Mouse (Mus musculus): Measurements from ENCODE around the gene Dapk1. TPM values are rescaled to one million over a fixed set of nuclear protein-coding genes. Genes with fewer than 3 reads are reported as not detected.

Dapk1 gene
- total RNA-seq, 2 experiments from 2014 or later, result 2.2 to 5.1 TPM

DNA sequence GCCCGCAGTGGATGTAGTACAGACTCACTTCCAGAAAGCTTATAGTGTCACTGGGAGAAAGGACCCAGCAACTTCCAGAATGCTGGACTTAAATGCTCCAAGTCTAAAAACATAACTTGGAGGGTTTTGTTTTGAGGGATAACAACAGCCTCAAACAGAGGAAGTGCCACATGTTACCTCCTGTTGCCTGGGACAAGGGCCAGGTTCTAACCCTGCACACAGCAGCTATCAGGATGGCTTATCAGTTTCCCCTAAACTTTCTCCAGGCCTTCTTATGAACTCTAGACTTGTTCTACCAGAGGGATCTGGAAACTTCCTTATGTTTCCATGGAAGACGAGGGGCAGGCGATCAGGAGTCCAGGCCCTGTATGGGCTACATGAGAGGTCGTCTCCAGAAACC is 85.7 kb downstream of the Dapk1 start:
- no peak for ATAC-seq (replicated peaks; ENCODE audit: poor library complexity)

DNA sequence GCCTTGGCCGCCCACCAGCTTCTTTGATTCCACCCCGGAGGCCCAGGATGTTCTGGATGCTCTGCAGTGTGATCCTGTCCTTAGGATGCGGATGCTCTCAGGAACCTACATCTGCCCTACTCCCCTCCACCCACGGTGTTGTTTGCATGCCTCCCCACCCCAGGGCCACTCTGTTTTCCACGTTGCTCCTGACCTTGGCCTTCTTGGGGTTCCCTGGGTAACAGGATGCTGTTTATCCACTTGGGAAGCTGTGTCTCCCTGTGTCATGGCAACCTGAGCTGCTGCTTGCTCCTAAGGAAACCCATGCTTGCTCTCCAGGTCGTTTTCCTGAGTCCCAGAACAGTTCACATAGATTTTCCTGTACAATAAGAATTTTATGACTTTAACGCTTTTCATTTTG is 86.1 kb downstream of the Dapk1 start:
- ATAC-seq (replicated peaks; ENCODE audit: poor library complexity), result no peak

DNA sequence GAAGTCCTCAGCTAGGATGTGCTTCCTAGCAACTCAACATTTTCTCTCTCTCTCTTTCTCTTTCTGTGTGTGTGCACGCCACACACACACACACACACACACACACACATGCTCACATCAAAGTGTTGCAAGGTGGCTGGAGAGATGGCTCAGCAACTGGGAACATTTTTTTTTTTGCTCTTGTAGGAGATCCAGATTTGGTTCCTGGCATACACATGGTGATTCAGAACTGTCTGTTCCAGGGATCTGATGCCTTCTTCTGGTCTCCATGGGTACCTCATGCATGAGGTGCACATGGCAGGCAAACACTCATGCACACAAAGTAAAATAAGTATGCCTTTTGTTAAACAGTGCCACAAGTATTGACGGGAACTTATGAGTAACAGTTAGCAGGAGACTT is 89.2 kb downstream of the Dapk1 start:
- no peak for ATAC-seq (replicated peaks; ENCODE audit: poor library complexity)

DNA sequence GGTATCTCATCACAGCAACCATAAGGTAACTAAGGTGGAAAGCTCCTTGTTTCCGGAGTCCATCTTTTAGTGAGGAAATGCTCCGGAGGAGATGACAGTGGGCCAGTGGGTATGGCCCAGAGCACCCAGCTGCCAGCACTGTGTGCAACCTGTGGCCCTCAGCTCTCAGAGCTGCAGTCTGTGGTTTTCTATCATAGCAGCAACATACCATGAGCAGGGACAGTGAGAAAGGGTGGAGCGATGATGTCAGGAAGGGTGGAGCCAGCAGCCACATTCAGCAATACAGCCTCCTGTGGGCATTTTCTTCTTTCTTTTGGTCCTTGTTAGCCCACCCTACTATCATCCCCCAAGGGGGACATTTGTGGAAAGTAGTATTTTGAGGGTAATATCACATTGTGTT is 90.2 kb downstream of the Dapk1 start:
- peak; percentile 87 for ATAC-seq (replicated peaks; ENCODE audit: poor library complexity)

DNA sequence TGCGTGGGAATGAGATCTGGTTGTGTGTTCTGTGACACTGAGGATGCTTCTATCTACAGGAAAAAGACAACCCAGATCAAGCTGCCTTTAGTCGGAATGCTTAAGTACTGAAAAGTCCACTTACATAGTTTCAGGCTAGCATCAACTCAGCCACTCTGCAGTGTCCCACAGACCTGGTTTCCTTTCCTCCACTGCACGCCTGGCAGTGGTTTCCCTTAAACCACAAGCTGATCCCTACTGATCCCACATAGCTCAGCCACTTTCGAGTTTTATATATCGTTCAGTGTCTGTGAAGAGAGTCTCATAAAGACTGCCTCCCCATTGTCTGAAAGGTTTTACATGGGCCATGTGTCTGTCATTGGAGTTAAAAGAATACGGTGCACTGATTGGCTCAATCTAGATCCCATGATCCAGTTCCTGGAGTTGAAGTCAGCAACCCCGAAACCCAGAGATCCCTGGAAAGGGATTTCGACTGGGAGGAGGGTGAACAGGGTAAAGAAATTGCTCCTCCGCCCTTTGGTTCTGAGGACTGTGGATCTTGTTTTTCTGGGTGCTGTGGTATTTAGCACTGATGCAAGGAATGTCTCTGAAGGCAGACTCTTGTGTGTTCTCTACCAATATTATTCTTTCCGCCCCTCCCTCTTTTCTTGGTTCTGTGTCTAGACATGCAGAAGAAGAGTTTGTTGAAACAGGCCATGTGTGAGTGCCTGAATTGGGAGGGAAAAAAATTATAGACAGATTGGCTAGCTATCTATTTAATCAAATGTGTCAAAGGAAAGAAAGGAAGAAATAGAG is 93.6 kb downstream of the Dapk1 start:
- 0 out of 2 replicates have a peak, but pooled peaks have one; percentile 19 for ATAC-seq (replicated peaks; ENCODE audit: poor library complexity)

DNA sequence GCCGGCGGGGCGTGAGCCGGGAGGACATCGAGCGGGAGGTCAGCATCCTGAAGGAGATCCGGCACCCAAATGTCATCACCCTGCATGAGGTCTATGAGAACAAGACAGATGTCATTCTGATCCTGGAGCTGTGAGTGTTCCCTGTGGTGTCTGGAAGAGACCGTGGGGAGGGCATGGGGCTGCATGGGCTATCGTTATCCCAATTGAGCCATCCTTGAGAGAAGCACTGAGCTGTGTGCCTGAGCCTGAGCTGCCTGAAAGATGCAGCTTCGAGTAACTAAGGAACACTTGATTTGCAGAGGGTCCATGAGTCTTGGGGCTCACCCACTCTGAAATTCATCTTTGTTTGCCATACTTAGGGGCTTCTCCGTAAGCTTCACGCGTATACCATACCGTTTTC is 94.6 kb downstream of the Dapk1 start:
- no peak for ATAC-seq (replicated peaks; ENCODE audit: poor library complexity)

DNA sequence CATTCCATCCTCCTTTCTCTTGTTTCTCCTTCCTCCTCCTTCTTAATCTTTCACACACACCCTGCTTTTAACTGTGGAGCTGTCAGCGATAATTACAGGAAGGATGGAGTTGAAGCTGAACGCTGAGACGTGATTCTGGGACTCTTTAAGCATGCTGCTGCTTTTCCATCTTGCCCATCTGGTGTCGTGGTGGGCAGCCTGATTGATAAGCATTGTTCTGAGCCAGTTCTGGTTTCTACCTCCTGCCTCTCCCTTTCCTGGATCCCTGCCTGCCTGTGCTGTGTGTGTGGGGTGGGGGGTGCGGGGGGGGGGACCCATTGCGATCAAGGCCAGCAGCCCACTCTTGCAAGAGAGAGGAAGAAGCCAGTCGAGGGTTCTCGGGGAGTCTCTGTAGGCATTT is 95.0 kb downstream of the Dapk1 start:
- no peak for ATAC-seq (replicated peaks; ENCODE audit: poor library complexity)

DNA sequence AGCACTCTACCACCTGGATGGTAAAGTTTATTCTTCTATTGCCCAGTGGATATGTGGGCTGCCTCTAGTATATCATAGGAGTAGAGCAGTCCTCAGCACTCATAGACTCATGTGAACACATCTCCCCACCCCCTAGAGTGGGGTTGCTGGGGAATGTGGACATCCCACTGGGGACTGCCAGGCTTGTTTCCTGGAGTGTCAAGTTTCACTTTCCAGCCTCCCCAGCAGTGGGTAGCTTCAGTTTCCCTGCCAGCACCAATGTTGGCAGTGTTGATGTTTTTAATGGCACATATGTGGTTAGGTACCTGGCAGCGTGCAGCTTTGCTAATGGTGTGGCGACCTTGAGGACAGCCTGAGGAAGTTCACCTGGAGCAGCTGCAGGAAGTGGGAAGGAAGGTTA is 96.3 kb downstream of the Dapk1 start:
- no peak for ATAC-seq (replicated peaks; ENCODE audit: poor library complexity)

DNA sequence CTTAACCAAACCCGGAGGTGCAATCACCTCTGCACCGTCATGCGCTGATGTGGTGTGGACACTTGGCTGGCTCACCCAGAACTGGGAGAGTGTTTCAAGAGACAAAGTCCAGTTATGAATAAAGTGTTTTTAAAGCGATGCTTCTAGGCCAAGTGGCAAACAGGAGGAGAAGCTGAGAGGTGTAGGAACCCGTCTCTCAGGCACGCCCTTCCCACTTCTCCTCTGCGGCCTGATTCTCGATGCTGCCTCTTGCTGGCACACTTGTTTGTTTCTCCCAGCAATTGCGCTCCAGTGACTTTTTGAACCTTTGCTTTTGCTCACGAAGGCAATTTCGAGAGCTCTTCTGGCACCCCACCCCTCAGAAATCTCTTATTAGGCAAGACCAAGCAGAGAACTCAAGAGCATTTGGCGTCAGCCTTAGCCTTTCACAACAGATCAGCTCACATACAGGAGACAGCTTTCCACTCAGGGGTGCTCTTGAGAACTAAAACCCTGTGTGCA is 100.0 kb downstream of the Dapk1 start:
- no peak for ATAC-seq (replicated peaks; ENCODE audit: poor library complexity)

DNA sequence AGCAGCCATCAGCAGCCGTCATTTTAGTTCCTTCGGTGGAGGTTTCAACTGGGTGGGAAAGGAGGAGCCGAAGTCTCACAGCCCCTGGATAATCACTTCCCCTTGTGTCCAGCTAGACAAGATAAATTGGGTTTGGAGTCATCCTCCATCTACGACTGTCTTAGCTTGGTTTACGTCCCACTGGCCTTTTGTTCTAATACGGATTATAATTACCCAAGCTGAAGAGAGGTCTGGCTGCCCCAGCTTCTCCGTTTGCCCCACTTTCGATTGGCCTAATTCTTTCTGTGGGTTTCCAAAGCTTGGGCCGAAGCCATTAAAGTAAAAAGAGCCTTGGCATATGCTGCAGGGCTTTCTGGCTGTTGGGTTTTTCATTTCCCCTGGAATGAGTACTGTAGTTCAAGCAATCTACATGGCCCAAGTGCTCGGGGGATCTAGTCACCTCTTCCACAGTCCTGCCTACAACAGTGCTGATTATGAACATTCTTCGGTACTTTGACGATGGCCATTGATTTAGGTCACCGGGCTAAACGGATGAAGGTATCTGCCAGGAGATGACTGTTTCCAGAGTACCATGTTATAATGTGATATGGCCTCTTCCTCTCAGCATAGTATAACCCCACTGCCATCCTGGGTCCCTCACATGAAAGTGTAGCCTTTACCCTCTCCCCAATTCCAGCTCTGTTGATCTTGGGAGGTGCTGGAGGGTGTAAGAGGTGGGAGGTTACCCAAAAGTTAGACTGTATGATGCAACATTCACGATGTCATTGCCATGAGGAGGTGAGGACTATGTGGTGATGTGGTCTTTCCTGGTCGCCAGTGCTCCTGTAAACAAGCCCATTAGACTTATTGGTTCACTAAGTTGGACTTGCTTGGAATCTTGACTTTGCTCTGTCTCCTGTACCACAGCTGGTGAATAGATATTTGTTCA is 106.1 kb downstream of the Dapk1 start:
- no peak for ATAC-seq (replicated peaks; ENCODE audit: poor library complexity)

DNA sequence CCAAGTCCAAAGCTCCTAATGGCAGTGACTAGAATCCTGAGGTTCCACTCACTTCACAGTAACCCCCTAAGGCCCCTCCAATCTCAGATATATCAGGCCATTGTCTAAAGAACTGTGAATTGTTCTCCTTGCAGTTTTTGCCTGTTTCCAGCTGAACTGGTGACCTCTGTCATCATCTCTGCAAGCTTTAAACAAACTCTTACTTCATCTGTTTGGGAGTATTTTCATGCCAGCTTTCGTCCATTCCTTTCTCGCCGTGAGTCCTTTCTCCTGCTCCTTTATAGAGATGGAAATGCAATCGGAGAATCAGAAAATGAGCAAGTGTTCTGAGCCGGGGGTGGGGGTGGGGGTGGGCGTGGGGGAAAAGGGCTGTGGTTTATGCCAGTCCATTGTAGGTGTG is 107.4 kb downstream of the Dapk1 start:
- no peak for ATAC-seq (replicated peaks; ENCODE audit: poor library complexity)

DNA sequence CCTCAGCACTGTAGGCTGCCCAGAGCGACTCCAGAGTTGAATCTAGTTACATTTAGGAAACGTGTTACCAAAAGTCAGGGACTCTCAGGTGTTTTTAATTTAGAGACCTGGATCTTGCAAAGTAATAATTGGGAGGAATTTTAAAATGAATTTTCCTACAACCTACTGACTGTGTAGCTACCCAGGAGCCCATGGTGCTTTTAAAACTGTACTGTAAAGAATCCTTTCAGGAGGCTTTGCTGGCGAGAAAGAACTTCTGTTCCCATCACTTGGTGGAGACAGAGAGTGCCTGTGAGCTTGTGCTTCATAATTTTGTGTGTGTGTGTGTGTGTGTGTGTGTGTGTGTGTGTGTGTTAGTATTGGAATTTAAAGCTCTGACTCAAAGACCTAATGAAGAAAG is 109.2 kb downstream of the Dapk1 start:
- ATAC-seq (replicated peaks; ENCODE audit: poor library complexity), result no peak

DNA sequence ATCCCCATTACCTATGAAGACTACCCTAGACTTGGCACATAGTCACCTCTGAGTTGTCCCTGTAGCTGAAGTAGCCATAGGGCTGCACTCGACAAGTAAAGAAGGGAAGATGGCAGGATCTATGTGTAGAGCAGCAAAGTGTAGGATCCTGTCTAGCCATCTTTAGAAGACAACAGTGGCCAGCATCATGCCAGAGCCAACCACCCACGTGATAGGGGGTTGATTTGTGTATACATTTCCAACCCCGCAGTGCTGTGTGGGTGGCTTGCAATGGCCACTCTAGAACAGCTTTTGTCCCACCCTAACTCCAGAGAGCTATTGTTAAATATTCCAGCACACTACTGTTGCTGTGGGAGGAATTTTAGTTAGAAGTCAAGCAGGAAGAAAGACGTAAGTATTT is 111.8 kb downstream of the Dapk1 start:
- ATAC-seq (replicated peaks; ENCODE audit: poor library complexity), result no peak

DNA sequence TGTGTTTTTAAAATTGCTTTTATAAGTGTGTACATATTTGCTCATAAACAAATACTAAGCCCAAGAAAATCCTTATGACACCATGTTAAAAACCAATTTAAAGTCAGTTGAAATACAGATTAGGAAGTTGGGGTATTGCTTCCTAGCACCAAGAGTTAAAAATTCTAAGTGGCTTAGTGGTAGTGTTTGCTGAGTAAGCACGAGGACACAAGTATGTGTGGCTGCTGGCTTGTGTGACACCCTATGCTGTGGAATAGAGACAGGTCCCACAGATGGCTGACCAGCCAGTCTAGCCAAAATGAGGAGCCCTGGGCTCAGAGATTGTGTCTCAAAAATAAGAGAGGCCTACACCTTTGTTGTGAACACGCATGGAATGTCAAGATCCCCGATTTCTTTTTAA is 114.4 kb downstream of the Dapk1 start:
- ATAC-seq (replicated peaks; ENCODE audit: poor library complexity), result no peak

DNA sequence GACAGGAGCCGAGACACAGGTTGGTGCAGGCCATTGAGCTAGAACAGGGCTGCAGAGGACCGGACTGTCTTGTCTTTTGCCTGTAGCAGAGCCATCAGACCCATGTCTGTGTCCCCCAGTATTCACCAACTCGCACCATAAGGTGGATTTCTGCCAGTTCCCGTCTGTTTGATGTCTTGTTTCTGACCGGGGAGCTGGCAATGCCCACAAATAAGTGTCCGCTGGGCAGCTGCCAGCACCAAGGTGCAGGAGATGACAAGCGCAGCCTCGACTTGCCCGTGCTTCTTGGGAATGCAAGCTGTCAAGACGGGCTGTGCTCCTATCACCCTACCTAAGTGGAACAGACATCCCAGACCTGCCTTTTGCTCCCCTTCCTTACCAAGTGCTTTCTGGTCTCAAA is 115.7 kb downstream of the Dapk1 start:
- no peak for ATAC-seq (replicated peaks; ENCODE audit: poor library complexity)

DNA sequence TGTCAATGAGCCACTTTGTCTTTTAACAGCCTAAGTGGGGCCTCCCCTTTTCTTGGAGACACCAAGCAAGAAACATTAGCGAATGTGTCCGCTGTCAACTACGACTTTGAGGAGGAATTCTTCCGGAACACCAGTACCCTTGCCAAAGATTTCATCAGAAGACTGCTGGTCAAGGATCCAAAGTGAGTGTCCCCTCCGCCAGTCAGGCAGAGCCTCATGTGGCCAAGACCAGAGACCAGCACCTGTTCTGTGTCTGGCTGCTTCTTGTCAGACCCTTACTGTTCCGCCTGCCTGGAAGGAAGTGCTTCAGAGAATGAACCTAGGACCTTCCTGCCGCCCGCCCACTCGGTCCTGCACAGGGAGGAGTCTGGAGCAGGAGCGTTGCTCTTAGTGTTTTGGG is 117.8 kb downstream of the Dapk1 start:
- no peak for ATAC-seq (replicated peaks; ENCODE audit: poor library complexity)

DNA sequence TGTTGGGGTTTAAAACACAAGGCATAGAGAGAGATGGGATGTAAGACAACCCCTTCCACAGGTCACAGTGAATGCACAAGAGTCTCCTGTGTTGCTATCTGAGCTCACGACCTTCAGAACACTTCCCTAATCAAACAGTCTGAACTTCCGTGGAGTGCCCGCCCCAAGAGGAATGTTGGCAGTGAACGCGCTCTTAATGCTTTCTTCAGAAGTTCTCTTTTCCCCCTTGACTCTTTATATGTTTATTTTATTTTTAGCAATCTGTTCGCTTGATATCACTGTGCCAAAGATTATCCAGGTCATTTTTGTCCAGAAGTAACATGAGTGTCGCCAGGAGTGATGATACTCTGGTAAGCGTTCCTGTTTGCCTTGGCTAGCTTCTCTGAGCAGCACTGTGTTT is 121.0 kb downstream of the Dapk1 start:
- ATAC-seq (replicated peaks; ENCODE audit: poor library complexity), result no peak

DNA sequence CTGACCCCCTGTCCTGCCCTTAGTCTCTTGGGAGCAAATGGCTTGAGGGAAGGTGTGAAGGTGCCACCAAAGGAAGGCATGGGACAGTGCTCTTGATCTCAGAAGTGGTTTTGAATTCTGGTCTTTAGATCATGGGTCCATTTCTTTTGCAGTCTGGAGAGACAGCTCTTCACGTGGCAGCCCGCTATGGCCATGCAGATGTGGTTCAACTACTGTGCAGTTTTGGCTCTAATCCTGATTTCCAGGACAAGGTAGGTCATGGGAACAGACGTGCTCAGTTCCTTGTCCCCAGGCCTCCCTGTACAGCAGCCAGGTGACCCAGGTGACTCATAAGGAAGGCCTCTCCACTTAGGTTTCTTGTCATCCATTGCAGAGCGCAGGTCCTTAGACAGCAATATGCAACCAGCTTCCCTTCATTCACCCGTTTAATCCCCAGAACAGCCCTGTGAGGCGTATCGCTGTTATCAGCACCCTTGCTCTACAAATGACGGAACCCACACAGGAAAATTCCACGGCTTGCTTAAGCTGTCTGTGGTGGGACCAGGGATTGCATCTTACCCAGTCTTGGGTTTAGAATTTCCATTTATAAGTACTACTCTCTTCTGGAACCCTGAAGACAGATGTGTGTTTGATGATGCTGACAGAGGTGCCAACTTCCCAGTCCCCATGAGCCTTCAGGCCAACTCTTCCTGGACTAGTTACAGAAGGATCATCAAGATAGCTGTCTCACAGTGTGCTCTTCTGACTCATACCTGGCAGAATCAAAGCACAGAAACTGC is 126.7 kb downstream of the Dapk1 start:
- no peak for ATAC-seq (replicated peaks; ENCODE audit: poor library complexity)

DNA sequence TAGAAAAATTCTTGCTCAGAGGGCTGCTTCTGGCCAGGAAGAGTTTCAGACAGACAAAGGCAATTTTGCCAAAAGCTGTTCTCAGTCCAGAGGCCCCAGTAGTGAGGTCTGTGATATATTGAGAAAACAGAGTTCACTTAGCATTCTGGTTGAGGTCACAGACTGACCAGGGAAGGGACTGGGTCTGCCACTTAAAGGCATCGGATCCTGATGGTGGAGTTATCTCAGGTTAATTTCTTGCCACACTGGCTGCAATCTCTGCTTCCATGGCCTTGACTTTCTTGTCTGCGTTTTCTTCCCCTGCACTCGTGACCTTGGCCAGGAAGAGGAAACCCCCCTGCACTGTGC is 127.3 kb downstream of the Dapk1 start:
- ATAC-seq (replicated peaks; ENCODE audit: poor library complexity), result no peak

DNA sequence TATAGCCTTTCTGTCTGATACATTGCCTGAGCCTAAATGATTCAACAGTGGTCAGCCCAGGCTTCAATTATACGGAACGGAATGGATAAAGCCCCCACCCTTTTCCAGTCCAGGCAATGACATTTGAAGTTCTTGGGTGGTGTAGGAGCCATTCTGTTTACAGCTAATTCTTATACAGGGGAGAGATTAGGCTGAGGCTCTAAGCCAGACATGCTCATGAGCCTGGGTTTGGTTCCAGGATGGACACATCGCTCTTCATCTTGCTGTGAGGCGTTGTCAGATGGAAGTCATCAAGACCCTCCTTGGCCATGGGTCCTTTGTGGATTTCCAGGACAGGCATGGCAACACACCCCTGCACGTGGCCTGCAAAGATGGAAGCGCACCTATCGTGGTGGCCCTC is 128.8 kb downstream of the Dapk1 start:
- no peak for ATAC-seq (replicated peaks; ENCODE audit: poor library complexity)

DNA sequence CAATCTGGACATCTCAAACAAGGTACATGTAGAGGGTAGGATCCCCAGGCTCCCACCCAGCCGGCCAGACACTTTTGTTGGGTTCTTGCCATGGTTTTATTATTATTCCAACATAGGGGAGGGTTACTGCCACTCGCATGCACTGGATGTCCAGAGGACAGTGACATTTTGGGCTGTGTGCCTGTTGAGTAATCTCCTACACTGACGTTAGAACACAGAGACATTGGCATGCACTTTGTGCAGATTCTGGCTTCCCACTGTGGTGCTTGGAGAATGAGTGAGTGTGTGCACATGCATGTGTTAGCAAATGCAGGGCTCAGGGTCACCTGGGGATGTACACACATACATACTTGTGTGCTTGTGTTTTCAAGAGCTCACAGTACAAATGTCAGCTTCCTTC is 129.3 kb downstream of the Dapk1 start:
- ATAC-seq (replicated peaks; ENCODE audit: poor library complexity), result no peak

Measured in megakaryocyte progenitor cell, adult 5-6 weeks (primary cell).